Mouse (Mus musculus): ENCODE data around the gene Tmtc2.

The Tmtc2 gene

DNA sequence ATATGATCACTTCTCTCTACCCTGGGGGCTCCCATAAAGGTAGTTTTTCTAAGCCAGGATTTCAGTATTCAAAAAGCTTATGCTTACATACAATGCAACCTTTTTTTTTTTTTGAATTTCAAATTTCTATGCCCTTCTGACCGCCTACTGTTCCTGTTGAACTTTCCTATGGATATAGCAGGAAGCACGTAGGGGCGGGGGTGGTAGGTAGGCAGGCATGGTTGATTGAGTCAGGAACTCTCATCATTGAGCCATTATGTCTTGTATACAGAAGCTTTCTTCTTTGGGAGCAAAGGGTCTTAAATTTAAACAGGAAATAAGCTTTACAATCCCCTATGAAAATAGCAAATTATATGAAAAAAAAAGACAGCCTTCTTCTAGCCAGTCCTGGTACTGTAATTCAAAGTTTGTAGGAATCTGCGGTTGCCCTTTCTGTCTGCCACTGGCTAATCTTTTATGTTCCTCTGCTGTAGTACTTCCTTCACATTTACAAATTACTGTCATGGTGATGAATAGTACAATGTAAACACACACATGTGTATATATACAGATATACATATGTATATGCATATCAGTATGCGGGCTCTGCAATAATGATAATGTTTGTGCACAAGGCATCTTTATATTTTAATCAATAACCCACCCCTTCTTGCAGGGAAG lies 405.7 kb downstream of the Tmtc2 start:
- H3K4me1 ChIP-seq (replicated peaks; ENCODE audit: low read depth, low read length): no peaks in the 10 kb centered on the region
- no peaks in the 10 kb centered on the region for H3K36me3 ChIP-seq (ENCODE audit: insufficient read depth, low read length)
- no peak overlapping the region for H3K4me3 ChIP-seq (replicated peaks; ENCODE audit: low read length)
- H3K27me3 ChIP-seq (ENCODE audit: insufficient read depth, low read length): no peaks in the 10 kb centered on the region
- no peaks in the 10 kb centered on the region for H3K9me3 ChIP-seq (ENCODE audit: low read length)
- no peak for TF ChIP-seq POU5F1 (IDR thresholded peaks at IDR 0.05; ENCODE audit: borderline replicate concordance, low read length)
- TF ChIP-seq NANOG (IDR thresholded peaks at IDR 0.05; ENCODE audit: borderline replicate concordance, low read length): no peak

DNA sequence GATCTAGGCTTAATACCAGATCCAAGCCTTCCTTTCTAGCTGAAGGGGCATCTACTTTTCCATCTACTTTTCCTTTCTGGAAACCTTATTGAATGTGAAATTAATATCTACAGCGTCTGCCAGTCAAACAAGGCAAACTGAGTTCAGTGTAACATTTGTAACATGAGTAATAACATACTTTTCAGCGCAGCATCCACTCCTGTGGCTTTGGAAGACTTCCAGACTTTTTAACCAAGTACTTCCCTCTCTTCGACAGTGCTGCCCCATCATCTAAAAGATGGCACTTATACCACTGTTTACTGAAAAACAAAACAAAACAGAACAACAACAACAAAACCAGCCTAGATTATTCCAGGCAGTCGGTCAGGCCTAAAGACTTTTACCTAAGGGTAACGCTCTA lies 409.0 kb downstream of the Tmtc2 start:
- H3K4me3 ChIP-seq (replicated peaks; ENCODE audit: low read length): no peak overlapping the region
- H3K36me3 ChIP-seq (ENCODE audit: insufficient read depth, low read length): no peaks in the 10 kb centered on the region
- no peaks in the 10 kb centered on the region for H3K27me3 ChIP-seq (ENCODE audit: insufficient read depth, low read length)
- H3K4me1 ChIP-seq (replicated peaks; ENCODE audit: low read depth, low read length): no peaks in the 10 kb centered on the region
- TF ChIP-seq POU5F1 (IDR thresholded peaks at IDR 0.05; ENCODE audit: borderline replicate concordance, low read length): no peak
- no peak for TF ChIP-seq CTCF (conservative IDR thresholded peaks at IDR 0.05; ENCODE audit: low read length)
- TF ChIP-seq NANOG (IDR thresholded peaks at IDR 0.05; ENCODE audit: borderline replicate concordance, low read length): no peak
- H3K9me3 ChIP-seq (ENCODE audit: low read length): no peaks in the 10 kb centered on the region

DNA sequence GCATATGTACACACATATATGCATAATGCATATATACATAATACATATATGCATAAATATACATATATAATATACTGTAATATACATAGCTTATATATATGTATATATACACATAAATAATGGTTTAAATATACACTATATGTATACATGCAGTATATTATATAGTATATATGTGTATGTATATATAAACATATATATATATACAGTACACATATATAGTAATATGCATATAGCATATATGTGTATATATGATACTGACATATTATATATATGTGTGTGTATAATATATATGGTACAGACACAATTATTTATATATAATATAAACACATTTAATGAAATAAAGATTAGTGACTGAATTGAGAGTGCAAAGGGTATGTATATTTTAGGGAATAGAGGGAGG lies 420.5 kb downstream of the Tmtc2 start:
- Histone ChIP-seq H3K4me3 (replicated peaks; ENCODE audit: low read length) (no peak overlapping the region), H3K36me3 (ENCODE audit: insufficient read depth, low read length) (no peaks in the 10 kb centered on the region), H3K4me1 (replicated peaks; ENCODE audit: low read depth, low read length) (no peaks in the 10 kb centered on the region), H3K9me3 (ENCODE audit: low read length) (no peaks in the 10 kb centered on the region), H3K27me3 (ENCODE audit: insufficient read depth, low read length) (no peaks in the 10 kb centered on the region)
- TF ChIP-seq POU5F1 (IDR thresholded peaks at IDR 0.05; ENCODE audit: borderline replicate concordance, low read length): no peak
- TF ChIP-seq NANOG (IDR thresholded peaks at IDR 0.05; ENCODE audit: borderline replicate concordance, low read length): no peak
- TF ChIP-seq CTCF (conservative IDR thresholded peaks at IDR 0.05; ENCODE audit: low read length): no peak

DNA sequence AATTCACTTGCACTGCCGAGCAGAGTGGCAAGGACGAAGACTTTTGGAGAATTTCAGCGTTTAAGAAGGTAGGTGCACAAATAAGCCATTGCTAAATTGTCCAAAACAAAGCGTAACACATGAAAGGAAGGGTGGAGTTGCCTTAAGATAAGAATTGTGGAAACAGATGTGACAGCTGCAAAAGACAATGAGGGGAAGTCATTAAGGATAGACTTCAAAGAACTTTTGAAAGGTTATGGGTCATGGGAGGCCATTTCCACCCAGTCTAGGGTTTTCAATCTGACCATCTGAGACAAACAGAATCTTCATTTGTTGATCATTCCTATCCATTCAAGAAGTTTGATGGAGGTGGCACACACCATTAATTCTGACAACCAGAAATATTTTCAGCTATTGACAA lies 429.9 kb downstream of the Tmtc2 start:
- no peak overlapping the region for H3K4me3 ChIP-seq (replicated peaks; ENCODE audit: low read length)
- no peaks in the 10 kb centered on the region for H3K9me3 ChIP-seq (ENCODE audit: low read length)
- no peak for TF ChIP-seq NANOG (IDR thresholded peaks at IDR 0.05; ENCODE audit: borderline replicate concordance, low read length)
- TF ChIP-seq CTCF (conservative IDR thresholded peaks at IDR 0.05; ENCODE audit: low read length): no peak
- TF ChIP-seq POU5F1 (IDR thresholded peaks at IDR 0.05; ENCODE audit: borderline replicate concordance, low read length): no peak
- H3K36me3 ChIP-seq (ENCODE audit: insufficient read depth, low read length): no peaks in the 10 kb centered on the region
- no peaks in the 10 kb centered on the region for H3K27me3 ChIP-seq (ENCODE audit: insufficient read depth, low read length)
- no peaks in the 10 kb centered on the region for H3K4me1 ChIP-seq (replicated peaks; ENCODE audit: low read depth, low read length)

DNA sequence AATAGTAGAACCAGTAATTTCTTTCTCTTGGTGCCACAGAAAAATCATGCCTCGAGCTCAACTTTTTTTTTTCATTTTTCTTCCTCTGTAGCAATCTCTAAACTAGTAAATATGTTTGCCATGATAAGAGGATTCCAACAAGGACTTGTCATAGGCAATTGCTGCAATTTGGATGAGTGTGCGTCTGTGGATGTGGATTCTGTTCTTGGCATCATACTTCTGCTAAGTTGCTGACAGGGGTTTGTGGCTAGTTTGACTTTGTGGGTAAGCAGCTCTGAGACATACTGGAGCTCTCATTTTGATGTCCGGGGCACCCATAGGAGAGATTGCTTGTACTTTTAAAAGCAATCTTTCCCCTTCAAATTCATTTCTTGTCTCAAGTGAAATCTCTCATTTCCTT lies 432.1 kb downstream of the Tmtc2 start:
- Histone ChIP-seq H3K4me3 (replicated peaks; ENCODE audit: low read length) (no peak overlapping the region), H3K36me3 (ENCODE audit: insufficient read depth, low read length) (no peaks in the 10 kb centered on the region), H3K9me3 (ENCODE audit: low read length) (no peaks in the 10 kb centered on the region), H3K27me3 (ENCODE audit: insufficient read depth, low read length) (no peaks in the 10 kb centered on the region), H3K4me1 (replicated peaks; ENCODE audit: low read depth, low read length) (no peaks in the 10 kb centered on the region)
- TF ChIP-seq CTCF (conservative IDR thresholded peaks at IDR 0.05; ENCODE audit: low read length) (no peak), NANOG (IDR thresholded peaks at IDR 0.05; ENCODE audit: borderline replicate concordance, low read length) (no peak), POU5F1 (IDR thresholded peaks at IDR 0.05; ENCODE audit: borderline replicate concordance, low read length) (no peak)
